Mouse (Mus musculus) heart, adult 18-20 months (tissue): ENCODE measurements around the gene Ndufs2. TPM values are rescaled to one million over a fixed set of nuclear protein-coding genes. Genes with fewer than 3 reads are reported as not detected.

Source experiments
- DNase-seq, 2 experiments: peaks; one replicate each; pipeline ENCODE4 v3.0.0; 2021 to 2022; ENCODE audit warnings: mixed read lengths in 1 of 2
- total RNA-seq, 2 experiments: library from RNA; stranded (reverse); gene quantifications; 2 replicates each; pipeline ENCODE4 v1.2.3; 2021

Ndufs2 gene
- total RNA-seq, 2 experiments from 2014 or later = 1,592 to 1,593 TPM

- no peak for DNase-seq
Measured at GRCm38 (mm10) chr1:171231844-171232243, 19.3 kb downstream of the Ndufs2 start.

GRCm38 (mm10) chr1:171230215-171230614, 21.0 kb downstream of the Ndufs2 start:
- no peak for DNase-seq

GRCm38 (mm10) chr1:171229750-171230149, 21.4 kb downstream of the Ndufs2 start:
- DNase-seq = no peak

GRCm38 (mm10) chr1:171227879-171228278, 23.3 kb downstream of the Ndufs2 start:
- no peak for DNase-seq

- no peak for DNase-seq
Measured at GRCm38 (mm10) chr1:171226780-171227179, 24.4 kb downstream of the Ndufs2 start.

GRCm38 (mm10) chr1:171224857-171225256, 26.3 kb downstream of the Ndufs2 start, which contains the start of gene Apoa2:
TSS of gene Apoa2 (plus strand) at chr1:171225054.
- no peak for DNase-seq

GRCm38 (mm10) chr1:171223796-171224195, 27.4 kb downstream of the Ndufs2 start:
- peak; percentile 56 to 61 for DNase-seq

- no peak for DNase-seq
Measured at GRCm38 (mm10) chr1:171223168-171223567, 28.0 kb downstream of the Ndufs2 start.

- peak; percentile 96 to 99 for DNase-seq
Measured at GRCm38 (mm10) chr1:171222238-171223155, 28.7 kb downstream of the Ndufs2 start, which contains the start of gene Tomm40l. TSS of gene Tomm40l (minus strand) at chr1:171222514.

- peak in 1 of 2 experiments; percentile 18 for DNase-seq
Measured at GRCm38 (mm10) chr1:171221281-171222193, 29.7 kb downstream of the Ndufs2 start.

- DNase-seq = peak; percentile 84 to 93
Measured at GRCm38 (mm10) chr1:171220871-171221270, 30.3 kb downstream of the Ndufs2 start.

GRCm38 (mm10) chr1:171216241-171216955, 34.8 kb downstream of the Ndufs2 start:
- DNase-seq = no peak

- no peak for DNase-seq
Measured at GRCm38 (mm10) chr1:171213801-171214496, 37.2 kb downstream of the Ndufs2 start, which contains the start of gene Nr1i3. TSS of gene Nr1i3 (plus strand) at chr1:171213970.

- peak in 1 of 2 experiments; percentile 18 for DNase-seq
Measured at GRCm38 (mm10) chr1:171212854-171213253, 38.3 kb downstream of the Ndufs2 start.

- no peak for DNase-seq
Measured at GRCm38 (mm10) chr1:171209409-171209808, 41.8 kb downstream of the Ndufs2 start.

- DNase-seq = peak; percentile 52 to 74
Measured at GRCm38 (mm10) chr1:171205704-171206493, 45.3 kb downstream of the Ndufs2 start.

- DNase-seq = no peak
Measured at GRCm38 (mm10) chr1:171204249-171204644, 46.9 kb downstream of the Ndufs2 start.

- no peak for DNase-seq
Measured at GRCm38 (mm10) chr1:171203471-171204248, 47.5 kb downstream of the Ndufs2 start.

GRCm38 (mm10) chr1:171200769-171201168, 50.4 kb downstream of the Ndufs2 start:
- no peak for DNase-seq
